Mouse (Mus musculus) B cell, adult 67 days (primary cell): ENCODE measurements around the gene 1700017D01Rik. TPM values are rescaled to one million over a fixed set of nuclear protein-coding genes. Genes with fewer than 3 reads are reported as not detected.

Experiments
- total RNA-seq, 2 experiments: library from RNA; stranded (reverse); gene quantifications; 4 replicates each; pipeline ENCODE4 v1.2.4; 2023

Gene 1700017D01Rik
- total RNA-seq: not detected

GRCm38 (mm10) chr19:11130776-11131175 lies at the start of gene 1700017D01Rik:
Gene 1700017D01Rik (minus strand): TSS chr19:11130876.

GRCm38 (mm10) chr19:11165172-11165571 lies 34.5 kb upstream of the 1700017D01Rik start, which contains the start of gene 1700025F22Rik:
Gene 1700025F22Rik (minus strand): TSS chr19:11165320.

GRCm38 (mm10) chr19:11080934-11081333 lies 49.7 kb downstream of the 1700017D01Rik start, which contains the start of gene Ms4a8a:
Gene Ms4a8a (minus strand): TSS chr19:11081102.

Other genes with a start within 250 kb of the 1700017D01Rik start
- 10 to 100 TPM; 26.1 to 30.0 TPM for gene Tmem109, start 248.9 kb downstream of the 1700017D01Rik start, total RNA-seq
- 100 to 1,000 TPM; 122 to 135 TPM for gene Prpf19, start 235.6 kb downstream of the 1700017D01Rik start, total RNA-seq
- not detected for gene Zp1, start 210.2 kb downstream of the 1700017D01Rik start, total RNA-seq
- not detected for gene Ptgdr2, start 193.7 kb downstream of the 1700017D01Rik start, total RNA-seq
- gene Ccdc86, start 181.6 kb downstream of the 1700017D01Rik start, total RNA-seq: 10 to 100 TPM; 44.1 to 55.0 TPM
- gene Ms4a10, start 156.2 kb downstream of the 1700017D01Rik start, total RNA-seq: not detected
- gene Ms4a15, start 137.6 kb downstream of the 1700017D01Rik start, total RNA-seq: not detected
- gene Ms4a18, start 112.8 kb downstream of the 1700017D01Rik start, total RNA-seq: not detected
- not detected for gene Ms4a8a, start 49.8 kb downstream of the 1700017D01Rik start, total RNA-seq
- gene 1700025F22Rik, start 34.4 kb upstream of the 1700017D01Rik start, total RNA-seq: not detected
- not detected for gene Ms4a13, start 65.9 kb upstream of the 1700017D01Rik start, total RNA-seq
- gene Ms4a12, start 101.6 kb upstream of the 1700017D01Rik start, total RNA-seq: 1 to 10 TPM in 1 of 2 experiments, under 1 TPM in 1; 0.78 to 1.9 TPM
- 100 to 1,000 TPM; 808 to 821 TPM for gene Ms4a1, start 135.4 kb upstream of the 1700017D01Rik start, total RNA-seq
- not detected for gene Ms4a5, start 153.0 kb upstream of the 1700017D01Rik start, total RNA-seq
- gene Ms4a14, start 183.6 kb upstream of the 1700017D01Rik start, total RNA-seq: 1 to 10 TPM in 1 of 2 experiments, under 1 TPM in 1; 0.62 to 1.1 TPM
- 1 to 10 TPM; 2.4 to 4.7 TPM for gene Ms4a7, start 205.3 kb upstream of the 1700017D01Rik start, total RNA-seq
- gene Ms4a4a, start 244.6 kb upstream of the 1700017D01Rik start, total RNA-seq: 1 to 10 TPM in 1 of 2 experiments, not detected in 1; 2.4 TPM